11 mouse cellular contexts compared by ENCODE assay signal in genomic region chr15:86067941-86068495, GRCm38 (mm10). TPM values are rescaled to one million over a fixed set of nuclear protein-coding genes. Genes with fewer than 3 reads are reported as not detected.
DNase-seq lines count a peak whose midpoint lies in the region; ATAC-seq and TF ChIP-seq lines count a peak whose summit lies in the region.
"Had no signal": no experiment of that assay in that cellular context is flagged by ENCODE, and none has a peak within 500 bp of the region (broad histone marks: within the 10 kb centered on the region; RNA-seq: fewer than 3 reads in every experiment).

No protein-coding gene starts in this region.

- H3K27ac ChIP-seq in heart, embryonic 11.5 days (ENCODE audit: low read depth, low read length) = no peak overlapping the region
- H3K27ac ChIP-seq in lung, embryonic 14.5 days (ENCODE audit: low read depth) = 0 out of 2 replicates have a peak overlapping the region, but pooled peaks have one; percentile 4
- H3K27ac ChIP-seq in embryonic facial prominence, embryonic 14.5 days (replicated peaks; ENCODE audit: low read depth, low read length) = no peak overlapping the region
- 0 out of 2 replicates have a peak overlapping the region, but pooled peaks have one; percentile 17 for H3K27ac ChIP-seq in macrophage
- H3K27ac ChIP-seq: midbrain, embryonic 12.5 days had no signal

- H3K4me2 ChIP-seq in heart, embryonic 11.5 days = no peak overlapping the region
- no peak overlapping the region for H3K4me2 ChIP-seq in lung, embryonic 14.5 days
- no peak overlapping the region for H3K4me2 ChIP-seq in embryonic facial prominence, embryonic 14.5 days (ENCODE audit: low read depth, low read length)
- H3K4me2 ChIP-seq: limb, embryonic 12.5 days; midbrain, embryonic 12.5 days had no signal

- no peaks in the 10 kb centered on the region for H3K27me3 ChIP-seq in heart, embryonic 11.5 days (ENCODE audit: control insufficient read depth, insufficient read depth, low read length)
- no peaks in the 10 kb centered on the region for H3K27me3 ChIP-seq in lung, embryonic 14.5 days (ENCODE audit: insufficient read depth, low read length)
- H3K27me3 ChIP-seq in embryonic facial prominence, embryonic 14.5 days (replicated peaks; ENCODE audit: control insufficient read depth, insufficient read depth, low read length) = no peaks in the 10 kb centered on the region
- H3K27me3 ChIP-seq: limb, embryonic 12.5 days; midbrain, embryonic 12.5 days had no signal

- H3K9me3 ChIP-seq in heart, embryonic 11.5 days (replicated peaks; ENCODE audit: control insufficient read depth, low read length) = no peaks in the 10 kb centered on the region
- no peaks in the 10 kb centered on the region for H3K9me3 ChIP-seq in lung, embryonic 14.5 days (ENCODE audit: low read depth, low read length)
- H3K9me3 ChIP-seq in embryonic facial prominence, embryonic 14.5 days (ENCODE audit: control insufficient read depth, low read length) = no peaks in the 10 kb centered on the region
- H3K9me3 ChIP-seq: limb, embryonic 12.5 days; midbrain, embryonic 12.5 days had no signal

- DNase-seq in heart, adult 8-10 months (ENCODE audit: low spot score) = no peak
- peak; percentile 61 for DNase-seq in lung, embryonic 14.5 days
- DNase-seq in lung, postnatal 10 days = no peak
- no peak for DNase-seq in embryonic facial prominence, embryonic 14.5 days (ENCODE audit: low spot score)
- no peak for DNase-seq in gastrocnemius, postnatal 25 days
- DNase-seq: forebrain, postnatal 0 days; right cerebral cortex, postnatal 25 days had no signal

- 88% methylated on average over 4 of the region's 4 CpGs for WGBS in heart, embryonic 11.5 days (ENCODE audit: insufficient replicate concordance)
- WGBS in lung, embryonic 14.5 days = 62% methylated on average over 4 of the region's 4 CpGs
- 87% methylated on average over 4 of the region's 4 CpGs for WGBS in embryonic facial prominence, embryonic 14.5 days
- WGBS in macrophage (ENCODE audit: missing documents) = 100% methylated on average over 4 of the region's 4 CpGs

- peaks cover 40% of the 10 kb centered on the region for H3K4me1 ChIP-seq in heart, embryonic 11.5 days (ENCODE audit: control insufficient read depth, insufficient read depth, low read length)
- H3K4me1 ChIP-seq in lung, embryonic 14.5 days (ENCODE audit: insufficient read depth) = peaks cover 20% of the 10 kb centered on the region; the same call in 1 of the 2 replicates
- H3K4me1 ChIP-seq in embryonic facial prominence, embryonic 14.5 days (ENCODE audit: control insufficient read depth, insufficient read depth, low read length) = peaks cover 8% of the 10 kb centered on the region

- H3K4me3 ChIP-seq in heart, embryonic 11.5 days (ENCODE audit: low read depth, low read length) = no peak overlapping the region
- H3K4me3 ChIP-seq in lung, embryonic 14.5 days (ENCODE audit: low read depth, low read length) = no peak overlapping the region
- H3K4me3 ChIP-seq in embryonic facial prominence, embryonic 14.5 days (ENCODE audit: low read depth, low read length) = no peak overlapping the region
- no peak overlapping the region for H3K4me3 ChIP-seq in macrophage (ENCODE audit: inconsistent target)
- H3K4me3 ChIP-seq: limb, embryonic 12.5 days; midbrain, embryonic 12.5 days had no signal

- TF ChIP-seq CTCF in lung, embryonic 14.5 days (IDR thresholded peaks at IDR 0.05; ENCODE audit: low read depth) = no peak

- no peaks in the 10 kb centered on the region for H3K36me3 ChIP-seq in heart, embryonic 11.5 days (ENCODE audit: control insufficient read depth, insufficient read depth, low read length)
- H3K36me3 ChIP-seq in lung, embryonic 14.5 days (ENCODE audit: insufficient read depth) = no peaks in the 10 kb centered on the region
- 0 out of 2 replicates have a peak, but pooled peaks cover 4% of the 10 kb centered on the region for H3K36me3 ChIP-seq in embryonic facial prominence, embryonic 14.5 days (ENCODE audit: control insufficient read depth, insufficient read depth, low read length)
- no peaks in the 10 kb centered on the region for H3K36me3 ChIP-seq in macrophage (ENCODE audit: inconsistent target)
- H3K36me3 ChIP-seq: midbrain, embryonic 12.5 days had no signal

- H3K79me2 ChIP-seq in macrophage (ENCODE audit: inconsistent target) = no peaks in the 10 kb centered on the region

- 0 out of 2 replicates have a peak, but pooled peaks have one; percentile 24 for ATAC-seq in heart, embryonic 11.5 days (replicated peaks; ENCODE audit: insufficient number of reproducible peaks, low FRiP score, low TSS enrichment)
- ATAC-seq in lung, embryonic 14.5 days (ENCODE audit: insufficient read depth) = peak; percentile 32; the same call in 1 of the 2 replicates
- ATAC-seq in embryonic facial prominence, embryonic 14.5 days (ENCODE audit: low read depth) = 0 out of 2 replicates have a peak, but pooled peaks have one; percentile 27
- ATAC-seq: forebrain, postnatal 0 days had no signal

- no peak overlapping the region for H3K9ac ChIP-seq in heart, embryonic 11.5 days (ENCODE audit: low read depth, low read length)
- H3K9ac ChIP-seq in lung, embryonic 14.5 days = no peak overlapping the region
- no peak overlapping the region for H3K9ac ChIP-seq in embryonic facial prominence, embryonic 14.5 days (ENCODE audit: low read depth, low read length)
- H3K9ac ChIP-seq: forebrain, postnatal 0 days; limb, embryonic 12.5 days; midbrain, embryonic 12.5 days had no signal

RNA-seq across cellular contexts. Expression of gene Gramd4, which starts 10.5 kb away (rescaled TPM):
- polyA plus RNA-seq in heart, embryonic 11.5 days (2014; fragmentation: Nextera tagmentation; extraction: Ambion mirVana) = 4.9 and 6.5 TPM in 2 replicates
- 10 to 100 TPM; 26.1 to 31.8 (median 27.3) TPM for total RNA-seq in heart, adult 8-10 months (2022)
- 8.6 and 9.8 TPM in 2 replicates for polyA plus RNA-seq in lung, embryonic 14.5 days (2014; fragmentation: Nextera tagmentation; extraction: Ambion mirVana)
- 7.6 and 10.8 TPM in 2 replicates for polyA plus RNA-seq in embryonic facial prominence, embryonic 14.5 days (2014; fragmentation: Nextera tagmentation; extraction: Ambion mirVana)
- total RNA-seq in macrophage (2018; cell fraction: chromatin; rRNA removed) = 10 to 100 TPM in 2 of 26 experiments, 1 to 10 TPM in 20, under 1 TPM in 3, not detected in 1; 0.52 to 13.4 (median 3.5) TPM
- total RNA-seq in macrophage (2018; cell fraction: cytosol; rRNA removed) = 1 to 10 TPM in 12 of 26 experiments, under 1 TPM in 14; 0.41 to 3.3 (median 0.89) TPM
- 10 to 100 TPM in 1 of 26 experiments, 1 to 10 TPM in 17, under 1 TPM in 8; 0.43 to 11.3 (median 2.1) TPM for total RNA-seq in macrophage (2018; cell fraction: nucleus; rRNA removed)
- 1.2 to 2.1 TPM (median 1.9 TPM) in 3 replicates for polyA plus RNA-seq in macrophage (2018)
- total RNA-seq in gastrocnemius, postnatal 25 days (2021) = 1 to 10 TPM; 4.2 to 9.7 TPM

RNA-seq across cellular contexts. Expression of gene Celsr1, which starts 34.4 kb away (rescaled TPM):
- 2.1 and 2.2 TPM in 2 replicates for polyA plus RNA-seq in heart, embryonic 11.5 days (2014; fragmentation: Nextera tagmentation; extraction: Ambion mirVana)
- 1 to 10 TPM; 3.2 to 7.3 (median 4.5) TPM for total RNA-seq in heart, adult 8-10 months (2022)
- polyA plus RNA-seq in lung, embryonic 14.5 days (2014; fragmentation: Nextera tagmentation; extraction: Ambion mirVana) = 9.0 and 9.9 TPM in 2 replicates
- polyA plus RNA-seq in embryonic facial prominence, embryonic 14.5 days (2014; fragmentation: Nextera tagmentation; extraction: Ambion mirVana) = 5.5 TPM in 2 replicates
- total RNA-seq in macrophage (2018; cell fraction: chromatin; rRNA removed) = not detected
- total RNA-seq in macrophage (2018; cell fraction: cytosol; rRNA removed) = under 1 TPM in 8 of 26 experiments, not detected in 18; under 0.01 to 0.05 (median under 0.01) TPM
- total RNA-seq in macrophage (2018; cell fraction: nucleus; rRNA removed) = under 1 TPM in 6 of 26 experiments, not detected in 20; 0.04 to 0.30 (median 0.07) TPM
- polyA plus RNA-seq in macrophage (2018) = not detected in 3 replicates
- under 1 TPM; 0.31 to 0.43 TPM for total RNA-seq in gastrocnemius, postnatal 25 days (2021)

Comparison
In these comparisons a context has a peak if more than half of its experiments do, and no peak if none do; other contexts are left out.
1. H3K27ac ChIP-seq: peak in lung, embryonic 14.5 days (single experiment) and macrophage (single experiment); none in heart, embryonic 11.5 days (single experiment) and embryonic facial prominence, embryonic 14.5 days (single experiment).
2. Peak in every context shown above with its lines, with median percentiles within 50 percentile points of each other: ATAC-seq.